Mouse (Mus musculus) hindlimb bud, embryonic 11.5 days (tissue): ENCODE data around the gene Nhlh2.

Experiments
- DNase-seq: peaks from one replicate; pipeline ENCODE4 v3.0.0-alpha.2; 2012; ENCODE audit warnings: low read depth, low spot score; ENCODE audit errors: extremely low spot score

Nhlh2 gene

DNA sequence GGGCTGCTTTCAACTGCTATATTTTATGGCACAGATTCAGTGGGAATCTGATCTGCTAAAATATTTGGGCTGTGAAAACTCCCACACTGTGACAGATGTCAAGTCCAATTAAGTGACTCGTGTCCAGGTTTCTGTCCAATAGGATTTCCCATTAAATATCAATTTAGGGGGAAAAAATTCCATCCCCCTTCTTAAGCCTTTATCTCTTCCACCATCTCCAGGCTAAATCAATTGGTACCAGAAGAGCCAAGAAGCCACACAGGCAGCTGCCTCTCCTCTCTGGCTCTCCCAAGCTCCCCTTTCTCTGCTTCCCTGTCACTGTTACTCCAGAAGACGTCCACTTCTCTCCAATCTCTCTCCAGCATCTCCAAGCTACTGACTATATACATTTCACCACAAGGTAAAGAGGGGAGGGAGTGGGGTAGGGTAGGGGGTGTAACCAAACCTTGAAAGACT is at the start of gene Nhlh2:
Gene Nhlh2 (plus strand): TSS at position 151 of the 456 bp plus-strand sequence.
- DNase-seq = no peak

DNA sequence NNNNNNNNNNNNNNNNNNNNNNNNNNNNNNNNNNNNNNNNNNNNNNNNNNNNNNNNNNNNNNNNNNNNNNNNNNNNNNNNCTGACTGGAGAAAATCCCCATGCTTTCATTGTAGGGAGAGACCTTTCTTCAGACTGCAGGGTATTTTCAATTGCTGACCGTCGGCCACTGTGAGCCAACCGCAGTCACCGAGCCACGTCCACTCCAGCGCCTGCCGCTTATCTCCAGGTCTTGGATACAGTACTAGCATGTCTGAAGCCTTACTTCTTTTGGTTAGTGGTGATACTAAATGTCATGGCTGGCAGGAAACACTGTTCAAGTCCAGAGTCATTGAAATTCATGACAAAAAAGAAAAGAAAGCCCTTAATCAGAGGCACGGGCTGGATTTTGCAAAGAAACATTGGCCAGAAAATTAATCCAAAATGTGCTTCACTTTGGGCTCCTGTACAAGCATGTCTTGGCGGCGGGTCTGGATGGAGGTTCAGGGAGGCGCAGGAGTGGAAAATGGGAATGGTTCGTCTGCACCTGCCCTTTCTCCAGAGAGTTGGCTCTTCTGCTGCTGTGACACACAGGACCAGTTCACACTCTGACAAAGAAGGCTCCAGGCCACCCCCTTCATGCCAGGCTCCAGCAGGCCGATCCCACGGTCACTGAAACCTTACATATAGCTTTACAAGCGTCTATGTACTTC is 48.6 kb upstream of the Nhlh2 start:
- no peak for DNase-seq

GRCm38 (mm10) chr3:101963501-101963900 is 46.4 kb upstream of the Nhlh2 start:
- no peak for DNase-seq

DNA sequence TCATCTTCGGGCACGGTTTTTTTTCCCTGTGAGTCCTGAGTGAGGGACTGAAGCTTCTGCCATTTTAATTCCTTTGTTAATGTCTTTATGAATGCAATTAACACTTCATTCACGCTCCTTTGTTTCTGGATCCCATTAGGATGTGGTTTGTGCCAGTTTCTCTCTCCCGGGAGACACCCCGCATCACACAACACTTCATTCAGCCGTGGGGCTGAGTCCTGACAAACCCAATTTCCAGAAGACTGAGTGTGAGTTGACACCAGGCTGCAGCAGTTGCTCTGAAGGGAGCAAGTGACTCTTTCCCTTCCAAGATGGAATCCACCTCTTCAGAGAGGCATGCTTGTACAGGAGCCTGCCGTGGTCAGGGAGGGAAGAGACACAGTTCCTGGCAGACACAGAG is 45.5 kb upstream of the Nhlh2 start:
- no peak for DNase-seq

GRCm38 (mm10) chr3:101966825-101967558 is 42.9 kb upstream of the Nhlh2 start:
- DNase-seq = no peak

GRCm38 (mm10) chr3:101975337-101975736 is 34.5 kb upstream of the Nhlh2 start:
- no peak for DNase-seq

GRCm38 (mm10) chr3:101978299-101978994 is 31.4 kb upstream of the Nhlh2 start:
- DNase-seq = no peak

DNA sequence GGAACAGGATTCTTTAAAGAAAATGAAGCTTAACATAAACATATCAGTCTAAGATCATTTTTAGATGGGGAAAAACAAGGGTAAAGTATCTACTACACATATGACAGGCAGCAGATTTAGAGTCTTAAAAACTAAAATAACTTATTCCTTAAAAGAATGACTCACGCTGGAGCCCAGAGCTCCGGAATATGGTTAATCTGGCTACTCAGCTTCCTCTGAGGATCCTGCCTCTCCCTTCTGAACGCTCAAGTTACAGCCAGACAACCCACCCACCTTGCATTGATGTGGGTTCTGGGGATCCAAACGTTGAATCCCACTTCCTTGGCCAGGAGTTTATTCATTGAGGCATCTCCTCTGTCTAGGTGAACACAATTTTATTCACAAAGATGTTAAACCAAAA is 26.0 kb upstream of the Nhlh2 start:
- DNase-seq = no peak

- DNase-seq = no peak
Observed at GRCm38 (mm10) chr3:101985634-101986033, 24.2 kb upstream of the Nhlh2 start.

DNA sequence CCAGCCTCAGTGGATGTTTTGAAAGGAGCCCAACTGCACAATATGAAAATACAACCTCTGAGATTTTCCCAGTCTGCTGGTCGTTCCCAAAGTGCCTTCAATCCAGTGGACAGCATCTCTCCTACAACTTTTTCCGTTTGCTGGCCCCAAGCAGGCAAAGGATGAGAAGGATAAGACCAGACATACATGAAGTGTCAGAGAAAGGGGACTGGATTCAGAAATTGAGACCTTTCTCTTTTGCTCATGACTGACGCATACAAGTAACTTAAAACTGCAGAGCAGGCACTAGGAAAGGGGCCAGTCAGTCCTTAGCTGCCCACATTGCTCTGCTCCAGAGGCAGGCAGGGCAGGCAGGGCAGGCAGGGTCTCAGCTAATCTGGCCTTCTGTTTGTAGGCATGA is 19.7 kb upstream of the Nhlh2 start:
- DNase-seq = no peak

DNA sequence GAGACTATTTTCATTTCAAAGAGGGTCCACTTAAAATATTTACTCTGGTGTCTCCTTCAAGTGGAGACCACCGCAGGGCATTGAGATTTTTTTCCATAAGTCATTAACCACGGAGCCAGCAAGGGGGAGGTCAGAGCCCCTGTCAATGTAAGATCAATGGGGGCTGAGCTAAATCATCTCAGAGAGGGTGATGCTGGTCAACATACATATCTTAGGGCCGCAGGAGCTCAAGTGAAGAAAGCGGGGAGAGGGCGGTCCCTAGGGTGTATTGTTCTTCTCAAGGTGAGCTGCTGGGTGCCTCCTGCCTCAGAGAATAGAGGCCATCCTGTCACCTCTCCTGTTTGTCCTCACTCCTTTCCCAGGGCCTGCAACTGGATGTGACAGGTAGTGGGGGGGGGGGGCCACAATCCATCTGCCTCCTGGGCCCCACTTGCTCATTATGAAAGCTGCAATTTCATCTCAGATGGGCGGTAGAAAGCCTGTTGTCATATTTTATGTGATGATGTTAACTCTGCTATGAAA is 18.8 kb upstream of the Nhlh2 start:
- no peak for DNase-seq

DNA sequence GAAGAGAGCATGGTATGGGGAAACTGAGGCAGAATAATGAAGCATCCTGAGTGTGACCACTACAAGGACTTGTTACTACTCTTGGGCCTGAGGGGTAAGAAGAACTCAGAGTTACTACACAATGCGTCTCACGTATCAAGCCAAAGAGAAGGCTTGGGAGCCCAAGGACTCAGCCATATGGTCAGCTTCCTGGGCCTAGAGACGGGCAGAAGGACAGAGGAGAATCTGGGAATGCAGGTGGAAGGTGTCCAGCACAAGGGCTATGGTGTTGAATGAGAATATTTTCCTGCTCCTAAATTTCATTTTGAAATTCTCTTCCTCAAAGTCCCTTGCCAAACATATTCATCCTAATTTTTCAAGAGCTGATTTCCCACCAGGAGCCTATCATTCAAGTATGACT is 12.0 kb upstream of the Nhlh2 start:
- no peak for DNase-seq

GRCm38 (mm10) chr3:102010681-102011317 is 923 bp downstream of the Nhlh2 start:
- DNase-seq = no peak

DNA sequence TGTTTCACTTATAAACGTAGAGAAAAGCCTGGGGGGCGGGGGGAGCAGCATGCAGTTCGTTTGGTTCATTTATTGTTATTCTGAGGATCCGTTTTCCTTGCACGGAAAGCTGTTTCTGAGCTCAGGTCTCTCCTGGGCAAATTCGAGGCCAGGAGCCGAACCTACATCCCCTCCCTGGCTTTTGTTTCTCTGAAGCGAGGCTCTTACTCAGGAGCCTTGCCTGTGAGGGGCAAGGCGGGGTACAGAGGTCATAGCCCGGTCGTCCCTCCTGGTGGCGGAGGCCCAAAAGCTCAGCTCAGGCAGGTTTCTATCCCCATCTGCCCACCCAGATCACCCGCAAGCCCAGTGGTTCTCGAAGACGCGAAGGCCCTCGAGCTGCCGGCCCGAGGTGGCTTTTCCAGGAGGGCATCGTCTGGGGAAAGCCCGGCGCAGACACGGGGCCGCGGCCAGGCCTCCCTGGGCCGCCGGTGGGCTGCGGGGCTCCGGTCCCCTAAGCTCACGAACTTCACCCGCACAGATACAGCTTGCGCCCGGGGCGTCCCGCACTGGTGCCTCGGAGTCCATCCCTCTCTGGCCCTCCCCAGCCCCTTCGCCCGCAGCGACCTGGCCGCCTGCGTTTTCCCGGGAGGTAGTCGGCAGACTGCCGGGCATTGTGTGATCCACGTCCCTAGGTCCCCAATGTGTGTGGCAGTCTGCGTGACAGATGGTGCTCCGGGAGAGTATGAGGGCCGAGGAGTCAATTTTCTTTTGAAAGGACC is 1.6 kb downstream of the Nhlh2 start:
- no peak for DNase-seq

DNA sequence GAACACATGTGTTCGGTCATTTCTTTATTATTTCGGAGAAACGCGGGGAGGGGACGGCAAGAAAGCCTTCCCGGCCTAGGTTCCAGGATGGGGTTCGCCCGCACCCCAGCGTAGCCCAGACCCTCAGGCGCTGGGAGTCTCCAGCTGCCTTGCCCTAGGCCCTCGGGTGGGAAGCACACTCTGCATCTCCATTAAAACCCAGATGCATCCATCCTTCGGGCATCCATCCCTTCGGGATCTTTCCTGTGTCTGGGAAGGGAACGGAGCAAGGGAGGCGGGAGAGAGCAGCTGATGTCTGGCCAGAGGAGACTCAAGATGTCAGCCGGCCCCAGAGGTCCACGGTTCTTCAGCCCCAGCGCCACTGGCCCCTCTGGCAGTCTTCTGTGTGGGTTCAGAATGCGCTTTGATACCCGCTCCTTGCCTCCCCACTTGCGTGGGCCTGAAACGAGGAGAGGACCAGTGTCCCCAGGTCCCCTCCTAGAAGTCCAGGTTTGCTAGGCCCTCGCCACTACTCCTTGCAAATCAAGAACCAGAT is 2.3 kb downstream of the Nhlh2 start:
- no peak for DNase-seq

- no peak for DNase-seq
Observed at GRCm38 (mm10) chr3:102012611-102013211, 2.8 kb downstream of the Nhlh2 start.

DNA sequence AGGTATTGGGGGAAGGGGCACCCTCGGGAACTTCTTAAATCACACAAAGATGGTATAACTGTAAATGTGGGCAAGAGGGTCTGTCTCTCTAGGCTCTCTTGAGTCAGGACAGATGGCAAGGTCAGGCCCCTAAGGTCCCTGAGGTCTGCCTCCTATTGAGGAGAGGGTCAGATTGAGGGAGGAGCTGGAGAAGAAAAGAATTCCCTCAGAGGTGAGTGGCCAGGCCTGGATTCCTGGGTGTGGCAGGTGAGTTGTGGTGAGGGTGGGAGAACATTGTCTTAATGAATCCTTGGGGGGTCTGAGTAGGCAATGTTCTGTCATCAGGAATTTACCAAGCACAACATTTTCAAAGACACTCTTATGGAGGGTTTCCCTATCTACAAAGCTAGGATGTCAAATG is 10.7 kb downstream of the Nhlh2 start:
- no peak for DNase-seq

- DNase-seq = no peak
Observed at GRCm38 (mm10) chr3:102022721-102023120, 12.8 kb downstream of the Nhlh2 start.

DNA sequence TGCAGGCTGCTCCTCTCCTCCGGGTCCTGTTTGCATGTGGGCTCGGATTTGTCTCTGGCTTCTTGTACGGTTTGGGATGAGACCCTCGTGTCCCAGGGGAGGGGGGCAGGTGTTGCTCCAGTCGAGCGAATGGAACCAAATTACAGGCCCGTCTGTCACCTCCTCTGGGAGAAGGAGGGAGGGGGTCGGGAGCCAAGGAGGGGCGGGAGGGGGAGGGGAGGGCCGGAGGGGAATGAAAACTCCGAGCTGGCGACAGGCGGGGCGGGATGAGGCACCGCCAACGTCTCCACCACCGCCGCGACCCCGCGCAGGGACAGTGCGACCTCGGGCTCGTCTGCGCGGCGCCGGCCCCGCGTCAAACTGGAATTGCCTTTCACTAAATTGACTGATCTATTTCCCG is 13.5 kb downstream of the Nhlh2 start:
- DNase-seq = no peak

DNA sequence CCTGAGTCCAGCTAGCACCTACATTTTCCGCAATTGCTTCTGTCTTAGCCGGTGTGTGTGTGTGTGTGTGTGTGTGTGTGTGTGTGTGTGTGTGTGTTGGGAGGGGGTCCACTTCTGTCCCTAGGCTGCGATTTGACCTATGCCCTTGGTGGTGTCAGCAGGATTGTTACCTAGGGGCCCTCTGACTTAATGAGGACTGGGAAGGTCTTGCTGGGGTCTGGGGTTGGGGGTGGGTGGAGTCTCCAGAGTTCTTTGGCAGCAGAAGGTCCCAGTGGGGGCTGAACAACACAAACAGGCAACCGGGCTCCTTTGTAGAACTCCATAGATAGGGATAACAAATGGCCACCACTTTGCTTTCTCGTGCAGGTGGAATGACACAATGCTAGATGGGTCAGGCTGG is 14.0 kb downstream of the Nhlh2 start:
- no peak for DNase-seq
